Mouse (Mus musculus) retina, embryonic 14.5 days (tissue): ENCODE data around the gene Slc38a11.

ENCODE experiments used
- DNase-seq: peaks from one replicate; pipeline ENCODE4 v3.0.0-alpha.2; 2015; ENCODE audit warnings: low spot score

Gene Slc38a11

DNA sequence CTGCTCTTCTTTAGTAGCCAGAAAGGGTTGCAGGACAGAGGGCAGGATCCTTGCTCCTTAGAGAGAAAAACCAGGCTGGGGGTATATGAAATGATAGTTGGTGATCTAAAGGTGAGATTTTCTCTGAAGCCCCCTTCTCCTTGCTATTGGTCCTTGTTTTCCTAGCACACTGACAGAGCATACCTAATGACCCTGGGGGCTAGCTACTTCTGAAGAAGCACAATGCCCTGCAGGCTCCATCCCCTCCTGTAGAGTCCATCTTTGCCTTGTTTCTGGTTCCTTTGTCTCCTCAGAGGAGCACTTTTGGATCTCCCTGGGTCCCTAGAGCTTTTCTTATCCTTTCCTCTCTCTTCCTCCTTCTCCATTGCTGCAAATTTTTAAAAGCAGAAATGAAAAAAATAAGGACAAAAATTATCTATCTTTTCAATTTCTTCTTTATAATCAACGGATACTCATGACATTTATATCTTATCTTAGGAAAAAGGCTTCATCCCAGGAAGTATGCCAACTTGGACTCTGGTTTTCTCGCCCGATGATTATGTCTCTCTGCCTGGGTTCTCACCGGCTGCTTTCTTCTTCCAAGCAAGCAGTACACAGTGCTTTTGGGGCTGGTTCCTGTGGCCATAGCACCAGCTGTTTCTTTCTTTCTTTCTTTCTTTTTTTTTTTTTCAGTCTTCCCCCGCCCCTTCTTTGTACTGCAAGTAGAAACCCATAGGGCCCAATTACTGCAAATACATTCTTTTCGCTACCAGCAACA lies 41.7 kb downstream of the Slc38a11 start:
- no peak for DNase-seq

DNA sequence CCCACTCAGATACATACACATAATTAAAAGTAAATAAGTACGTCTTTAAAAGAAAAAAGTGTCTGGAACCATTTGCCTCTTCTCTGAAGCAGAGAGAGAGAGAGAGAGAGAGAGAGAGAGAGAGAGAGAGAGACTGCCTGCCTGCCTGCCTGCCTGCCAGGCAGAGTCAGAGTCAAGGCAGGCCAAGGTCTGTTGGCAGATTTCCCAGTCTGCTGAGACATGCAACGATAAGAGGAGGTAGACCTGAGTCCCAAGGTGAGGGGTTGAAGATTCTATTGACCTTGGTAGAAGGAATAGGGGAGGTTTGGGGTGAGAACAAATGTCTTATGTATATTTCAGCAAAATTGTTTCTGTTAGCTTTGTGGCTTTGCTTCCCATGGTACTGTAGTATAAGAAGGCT lies 42.9 kb downstream of the Slc38a11 start:
- DNase-seq, result no peak

DNA sequence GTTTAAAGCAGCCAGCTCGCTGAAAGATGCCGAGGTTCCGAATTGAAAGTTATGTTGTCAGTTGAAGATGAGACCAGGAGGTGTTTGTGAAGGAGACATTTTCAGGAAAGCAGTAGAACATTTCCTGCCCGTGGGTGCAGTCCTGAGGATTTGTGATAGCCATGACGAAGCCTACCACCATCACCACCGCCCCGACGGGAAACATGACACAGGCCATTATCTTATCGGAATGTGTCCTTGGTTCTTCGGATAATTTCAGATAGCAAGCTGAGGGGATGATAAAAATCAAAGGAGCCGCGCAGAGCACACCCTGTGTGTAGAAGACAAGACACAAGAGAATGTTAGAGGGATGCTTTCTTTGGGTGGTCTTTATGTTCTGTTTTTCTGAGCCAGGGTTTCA lies 47.1 kb downstream of the Slc38a11 start:
- no peak for DNase-seq

DNA sequence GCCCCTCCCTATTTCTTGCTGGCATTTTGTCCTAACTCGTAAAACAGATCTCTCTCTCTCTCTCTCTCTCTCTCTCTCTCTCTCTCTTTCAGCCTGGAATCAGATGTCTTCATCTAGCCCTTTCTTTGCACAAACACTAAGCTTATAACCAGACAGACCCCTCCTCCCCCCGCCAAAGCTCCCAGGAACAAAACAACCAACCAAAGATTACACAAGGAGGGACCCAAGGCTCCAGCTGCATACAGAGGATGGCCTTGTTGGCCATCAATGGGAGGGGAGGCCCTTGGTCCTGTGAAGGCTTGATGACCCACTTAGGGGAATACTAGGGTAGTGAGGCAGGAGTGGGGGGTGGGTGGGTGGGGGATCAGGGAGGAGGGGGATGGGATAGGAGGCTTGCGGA lies 52.6 kb downstream of the Slc38a11 start:
- no peak for DNase-seq

DNA sequence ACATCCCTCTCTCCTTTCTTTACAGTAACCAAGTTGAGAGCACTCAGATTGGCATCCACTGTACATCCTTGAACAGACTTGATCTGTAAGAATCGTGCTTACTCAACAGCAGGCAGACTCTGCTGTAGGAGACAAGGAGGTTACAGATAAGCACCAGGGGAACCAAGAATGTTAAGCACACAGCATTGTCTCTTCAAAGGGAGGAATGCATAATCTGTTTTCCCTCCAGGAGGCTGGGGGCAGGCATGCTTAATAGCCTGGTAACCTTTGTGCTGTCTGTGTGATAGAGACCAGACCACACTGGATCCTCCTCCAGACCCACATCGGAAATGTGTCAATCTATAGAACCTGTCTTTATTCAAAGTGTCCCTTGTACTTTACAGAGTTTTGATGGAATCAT lies 67.3 kb downstream of the Slc38a11 start:
- DNase-seq, result no peak

DNA sequence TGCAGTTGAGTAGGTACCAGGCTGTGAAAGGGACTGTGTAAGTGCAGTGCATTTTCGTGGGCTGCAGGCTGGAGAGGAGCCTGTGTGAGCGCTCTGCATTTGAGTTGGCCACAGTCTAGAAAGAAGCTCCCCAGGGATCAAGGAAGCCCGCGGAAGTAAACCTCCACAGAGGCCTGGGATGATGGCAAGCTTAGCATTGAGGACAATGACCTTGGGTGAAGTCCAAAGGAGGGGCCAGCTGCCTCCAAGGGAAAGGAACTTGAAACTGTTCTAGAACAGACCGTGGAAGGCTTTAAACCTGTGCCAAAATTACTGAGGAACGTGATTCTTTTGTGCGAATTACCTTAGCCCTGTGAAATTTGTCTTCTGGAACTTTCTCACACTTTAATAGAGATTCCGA lies 69.7 kb downstream of the Slc38a11 start:
- no peak for DNase-seq

DNA sequence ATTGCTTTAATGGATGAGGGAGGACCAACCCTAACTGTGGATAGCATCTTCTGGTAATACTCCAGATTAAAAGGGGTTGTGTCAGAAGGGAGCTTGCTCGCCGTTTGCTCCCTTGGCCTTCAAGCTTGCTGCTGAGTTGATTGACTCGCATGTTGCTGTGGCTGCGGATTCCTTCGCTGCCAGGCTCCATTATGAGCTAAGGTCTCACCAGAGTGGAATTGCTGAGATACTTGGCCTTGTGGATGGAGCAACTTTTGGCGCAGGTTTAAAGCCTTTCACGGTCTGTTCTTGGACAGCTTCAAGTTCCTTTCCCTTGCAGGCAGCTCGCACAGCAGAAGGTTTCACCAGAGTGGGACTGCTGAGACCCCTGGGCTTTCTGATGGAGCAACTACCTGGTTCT lies 70.4 kb downstream of the Slc38a11 start:
- no peak for DNase-seq

DNA sequence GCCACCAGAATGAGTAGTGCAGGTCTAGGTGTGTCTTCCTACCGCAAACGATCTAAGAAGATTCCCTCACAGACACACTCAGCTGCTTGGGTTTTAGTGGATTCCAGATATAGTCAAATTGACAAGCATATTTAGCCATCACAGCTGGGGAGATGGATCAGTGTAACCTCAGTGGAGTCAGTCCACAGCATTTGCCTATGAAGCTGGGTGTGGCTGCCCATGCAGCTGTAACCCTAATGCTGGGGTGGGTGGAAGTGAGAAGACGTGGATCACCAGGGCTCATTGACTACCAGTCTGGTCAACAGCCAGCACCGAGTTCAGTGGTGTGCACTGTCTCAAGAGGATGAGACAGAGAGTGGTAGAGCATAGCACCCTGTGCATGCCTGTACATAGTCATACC lies 74.1 kb downstream of the Slc38a11 start:
- no peak for DNase-seq

DNA sequence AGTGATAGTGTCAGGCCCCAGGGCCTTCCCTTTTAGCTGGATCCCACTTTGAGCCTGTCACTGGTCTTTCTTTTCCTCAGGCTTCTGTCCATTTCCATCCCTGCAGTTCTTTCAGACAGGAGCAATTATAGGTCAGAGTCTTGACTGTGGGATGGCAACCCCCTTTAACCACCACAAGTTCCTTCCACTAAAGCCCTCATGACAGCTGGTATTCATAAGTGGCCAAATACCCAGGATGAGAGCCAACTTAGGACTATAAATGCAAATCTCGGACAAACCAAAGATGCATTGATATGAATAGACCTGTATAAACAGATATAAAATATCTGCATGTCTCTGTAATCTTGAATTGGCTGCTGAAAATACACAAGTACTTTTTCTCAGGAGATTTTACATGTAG lies 75.1 kb downstream of the Slc38a11 start:
- no peak for DNase-seq

DNA sequence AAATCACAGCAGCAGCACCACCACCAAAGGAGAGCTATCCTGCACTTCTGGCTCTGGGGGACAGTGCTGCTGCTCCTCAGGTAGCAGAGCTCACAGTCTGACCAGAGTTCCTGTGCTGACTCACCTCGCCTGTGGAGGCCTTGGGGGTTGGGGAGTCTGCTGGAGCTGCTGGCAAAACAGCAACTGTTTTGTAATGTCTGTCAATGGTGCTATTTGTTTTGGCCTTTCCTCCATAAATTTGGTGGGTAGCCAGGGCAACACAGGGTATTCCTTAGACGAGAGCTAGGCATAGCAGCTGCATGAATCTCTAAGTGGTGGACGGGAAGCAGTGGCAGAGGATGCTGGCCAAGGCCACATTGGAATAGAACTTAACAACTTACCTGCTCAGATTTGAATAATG lies 78.5 kb downstream of the Slc38a11 start:
- no peak for DNase-seq

DNA sequence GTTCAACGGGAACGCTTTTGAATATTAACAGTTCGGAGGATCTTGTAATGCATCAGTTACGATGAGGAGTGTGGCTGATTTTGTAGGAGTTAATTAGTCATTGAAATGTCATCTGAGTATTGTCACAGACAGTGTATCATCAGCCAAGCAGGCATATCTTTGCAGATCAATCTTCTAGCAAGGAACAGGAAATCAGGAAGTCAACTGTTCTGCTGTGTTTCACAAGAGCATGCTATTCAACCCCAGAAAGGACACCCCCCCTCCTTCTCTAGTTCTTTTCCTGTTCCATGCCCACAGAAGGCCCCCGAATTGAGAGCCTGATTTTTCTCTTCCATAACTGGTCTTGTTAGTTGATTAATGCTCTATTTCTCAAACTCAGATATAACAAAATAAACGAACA lies 80.9 kb downstream of the Slc38a11 start:
- no peak for DNase-seq

DNA sequence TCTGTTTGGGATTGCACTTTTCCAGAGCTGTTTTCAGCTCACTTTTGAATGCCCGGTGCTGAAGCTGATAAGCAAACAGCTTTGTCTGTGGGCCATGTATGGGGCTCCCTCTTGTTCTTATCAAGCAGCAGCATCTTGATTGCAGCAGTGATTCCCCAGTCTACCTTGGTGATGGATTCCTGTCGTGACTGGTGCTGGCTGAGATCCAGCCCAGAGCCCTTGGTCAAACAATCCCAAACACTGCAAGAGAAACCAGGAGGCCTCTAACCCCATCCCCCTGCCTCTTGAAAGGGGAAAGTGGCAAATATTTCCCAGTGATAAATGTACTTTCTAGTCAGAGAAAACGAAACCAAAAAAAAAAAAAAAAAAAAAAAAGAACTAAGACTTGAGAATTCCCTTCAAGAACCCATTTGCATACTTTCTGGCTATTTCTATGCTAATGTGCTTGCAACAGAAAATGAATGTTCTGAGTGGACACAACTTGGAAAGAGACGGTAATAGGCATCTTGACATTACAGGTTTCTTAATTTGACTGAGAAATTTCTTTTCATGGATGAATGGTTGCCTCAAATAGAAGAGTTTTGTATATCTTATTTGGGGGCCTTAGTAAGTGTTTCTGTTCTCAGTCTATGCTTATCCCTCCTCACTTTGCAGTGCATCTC lies 84.7 kb downstream of the Slc38a11 start:
- no peak for DNase-seq

DNA sequence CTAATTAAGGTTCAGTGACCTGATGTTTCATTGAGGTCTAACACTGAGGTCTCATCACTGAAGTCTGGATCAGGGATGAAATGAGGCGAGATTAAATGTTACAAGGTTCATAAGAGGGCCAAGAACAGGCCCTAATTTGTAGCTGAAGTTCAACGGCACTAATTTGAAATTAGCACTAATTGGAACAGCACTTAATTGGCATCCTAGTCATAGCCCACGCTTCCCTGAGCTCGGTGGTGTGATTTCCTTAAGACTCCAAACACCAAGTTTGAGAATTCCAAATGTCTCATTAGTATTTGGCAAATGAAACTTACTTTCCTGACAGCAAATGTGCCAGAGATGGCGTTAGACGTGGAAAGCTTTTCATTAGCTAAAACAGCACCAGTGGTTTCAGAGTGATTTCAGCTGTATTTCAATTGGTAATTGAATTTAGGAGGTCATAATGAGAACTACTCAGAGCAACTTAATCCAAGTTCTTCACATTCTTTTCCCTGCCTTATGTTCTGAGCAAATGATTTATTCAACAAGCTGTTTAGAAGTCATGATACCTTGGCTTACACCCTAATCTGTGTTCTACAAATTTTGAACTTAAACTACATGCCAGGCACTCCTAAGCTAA lies 88.3 kb downstream of the Slc38a11 start:
- peak; percentile 72 for DNase-seq

DNA sequence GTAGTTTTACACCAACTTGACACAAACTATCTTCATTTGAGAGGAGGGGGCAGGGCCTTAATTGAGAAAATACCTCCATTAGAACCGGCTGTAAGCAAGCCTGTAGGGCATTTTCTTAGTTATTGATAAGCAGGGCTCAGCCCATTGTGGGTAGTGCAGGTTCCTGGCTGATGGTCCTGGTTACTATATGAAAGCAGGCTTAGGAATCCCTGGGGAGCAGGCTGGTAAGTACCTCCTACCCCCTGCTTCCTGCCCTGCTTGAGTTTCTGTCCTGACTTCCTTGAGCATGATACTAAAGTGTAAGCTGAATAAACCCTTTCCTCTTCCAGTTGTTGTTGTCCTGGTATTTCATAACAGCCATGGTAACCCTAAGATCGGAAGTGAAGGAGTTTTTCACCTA lies 89.9 kb downstream of the Slc38a11 start:
- DNase-seq, result no peak

DNA sequence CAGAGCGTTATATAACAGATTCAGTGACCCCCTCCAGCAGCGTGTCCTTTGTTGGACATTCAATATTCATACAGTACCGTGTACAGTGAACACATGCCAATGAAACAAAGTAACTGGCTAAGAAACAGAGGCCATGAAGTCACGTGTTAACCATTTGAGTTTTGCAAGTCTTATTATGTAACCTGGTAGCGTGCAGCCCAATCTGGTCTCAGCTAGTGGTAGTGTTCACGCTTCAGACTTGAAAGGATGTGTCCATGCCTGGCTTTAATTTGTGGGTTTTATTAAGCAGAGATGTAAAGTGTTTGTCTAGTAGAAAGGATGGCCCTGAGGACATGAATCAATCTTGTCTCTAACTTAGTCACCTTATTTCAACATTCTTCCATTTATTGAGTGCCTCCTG lies 95.1 kb downstream of the Slc38a11 start:
- no peak for DNase-seq

DNA sequence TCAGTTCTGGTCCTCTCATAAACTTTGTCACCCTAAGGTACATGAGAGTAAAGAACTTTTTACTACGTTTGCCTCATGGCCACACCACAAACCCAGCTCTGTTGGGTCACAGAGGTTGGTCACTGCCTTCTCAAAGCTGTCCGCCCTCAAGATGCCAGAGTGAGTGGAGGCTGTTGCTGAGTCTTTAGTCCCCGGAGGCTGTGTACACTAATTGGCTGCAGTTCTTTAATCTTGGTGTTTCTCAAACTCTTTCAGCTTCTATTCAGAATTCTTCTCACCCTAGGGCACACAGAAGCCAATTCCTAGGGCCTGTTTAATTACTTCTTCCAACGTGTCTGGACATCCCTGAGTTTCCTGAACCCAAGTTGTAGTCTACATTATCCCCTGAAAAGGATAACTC lies 96.0 kb downstream of the Slc38a11 start:
- DNase-seq, result no peak

DNA sequence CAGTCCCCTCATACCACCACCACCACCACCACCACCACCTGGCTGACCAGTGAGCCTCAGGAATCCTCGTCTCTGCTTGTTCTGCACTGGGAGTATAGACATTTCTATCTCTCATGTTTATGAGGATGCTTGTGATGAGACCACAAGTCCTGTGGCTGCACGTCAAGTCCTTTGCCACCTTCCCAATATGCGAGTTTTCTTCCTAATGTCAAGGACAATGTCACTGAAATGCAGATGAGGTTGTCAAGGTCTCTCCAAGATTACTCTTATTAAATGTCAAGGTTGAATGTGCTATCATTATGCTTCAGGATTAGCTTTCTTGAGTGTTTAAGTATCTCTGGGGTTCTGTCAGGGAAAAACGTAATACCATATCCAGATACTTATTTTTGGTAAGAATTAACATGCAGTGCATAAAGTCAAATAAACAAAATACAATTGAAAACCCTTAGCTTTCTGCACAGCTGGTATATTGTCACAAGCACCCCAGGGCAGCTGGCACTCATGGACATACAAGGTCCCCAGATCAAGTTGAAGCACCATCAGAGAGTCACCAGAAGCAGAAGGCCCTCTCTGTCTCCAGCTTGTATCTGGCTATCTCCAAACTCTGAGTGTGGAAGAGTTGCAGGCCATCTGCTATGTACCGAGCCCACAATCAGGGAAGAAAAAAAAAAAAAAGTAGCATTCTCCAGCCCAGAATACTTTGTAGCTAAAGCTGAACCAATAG lies 97.1 kb downstream of the Slc38a11 start:
- DNase-seq, result no peak
